Mouse (Mus musculus) liver, postnatal 0 days (tissue): Measurements from ENCODE around the gene Slc25a44.

Experiments used
- CTCF ChIP-seq: sonication (generic); IDR thresholded peaks from 2 replicates; pipeline ENCODE4 v1.5.1; 2016; ENCODE audit warnings: antibody characterized with exemption, low read depth
- EP300 ChIP-seq: IDR thresholded peaks from 2 replicates; pipeline ENCODE4 v1.6.1; 2016; ENCODE audit warnings: antibody characterized with exemption, low read depth, mild to moderate bottlenecking

DNA sequence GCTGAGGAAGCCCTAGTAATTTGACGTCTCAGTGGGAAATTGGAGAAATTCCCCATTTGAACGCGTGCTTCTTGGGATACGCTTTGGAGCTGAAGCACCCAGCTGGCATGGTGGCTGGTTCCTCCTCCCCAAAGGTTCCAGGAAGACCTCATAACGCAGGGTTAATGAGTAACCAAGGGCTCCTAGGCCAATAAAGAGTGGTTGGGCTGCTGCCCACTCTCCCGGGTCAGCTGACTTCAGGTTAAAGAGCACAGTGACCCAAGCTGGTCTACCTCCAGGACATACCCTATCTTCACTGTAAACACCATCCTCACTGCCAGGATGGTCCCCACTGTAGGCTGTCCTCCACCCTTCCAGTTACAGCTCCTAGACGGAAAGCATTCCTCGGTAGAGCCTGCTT lies 31.4 kb upstream of the Slc25a44 start:
- no peak for TF ChIP-seq CTCF
- TF ChIP-seq EP300, result no peak
